Mouse (Mus musculus) hindbrain, embryonic 16.5 days (tissue): ENCODE results near the gene Olfr812. TPM values are rescaled to one million over a fixed set of nuclear protein-coding genes. Genes with fewer than 3 reads are reported as not detected.

Experiments used
- polyA plus RNA-seq: library from polyadenylated mRNA; unstranded; fragments of >200 nt; fragmentation: Nextera tagmentation; extraction: Ambion mirVana; gene quantifications from 2 replicates; pipeline ENCODE4 v1.2.1, GENCODE M21; 2015

The Olfr812 gene
- polyA plus RNA-seq, 1 experiment from 2014 or later, result not detected

Other genes with a start within 250 kb of the Olfr812 start
- gene Olfr796, start 233.5 kb downstream of the Olfr812 start, polyA plus RNA-seq, result not detected in 2 replicates
- not detected in 2 replicates for gene Olfr798, start 218.2 kb downstream of the Olfr812 start, polyA plus RNA-seq
- not detected in 2 replicates for gene Olfr799, start 208.6 kb downstream of the Olfr812 start, polyA plus RNA-seq
- not detected in 2 replicates for gene Olfr800, start 188.4 kb downstream of the Olfr812 start, polyA plus RNA-seq
- gene Olfr801, start 172.2 kb downstream of the Olfr812 start, polyA plus RNA-seq, result not detected in 2 replicates
- 0.02 TPM in 1 of 2 replicates, not detected in the other for gene Olfr802, start 157.9 kb downstream of the Olfr812 start, polyA plus RNA-seq
- not detected in 2 replicates for gene Olfr803, start 151.8 kb downstream of the Olfr812 start, polyA plus RNA-seq
- not detected in 2 replicates for gene Olfr804, start 142.9 kb downstream of the Olfr812 start, polyA plus RNA-seq
- not detected in 2 replicates for gene Olfr805, start 116.7 kb downstream of the Olfr812 start, polyA plus RNA-seq
- not detected in 2 replicates for gene Olfr806, start 104.2 kb downstream of the Olfr812 start, polyA plus RNA-seq
- gene Olfr807, start 88.3 kb downstream of the Olfr812 start, polyA plus RNA-seq, result not detected in 2 replicates
- not detected in 2 replicates for gene Olfr808, start 80.6 kb downstream of the Olfr812 start, polyA plus RNA-seq
- not detected in 2 replicates for gene Olfr809, start 71.5 kb downstream of the Olfr812 start, polyA plus RNA-seq
- gene Olfr810, start 51.2 kb downstream of the Olfr812 start, polyA plus RNA-seq, result not detected in 2 replicates
- gene Olfr811, start 41.7 kb downstream of the Olfr812 start, polyA plus RNA-seq, result not detected in 2 replicates
- not detected in 2 replicates for gene Olfr813, start 9.3 kb upstream of the Olfr812 start, polyA plus RNA-seq
- not detected in 2 replicates for gene Olfr814, start 33.8 kb upstream of the Olfr812 start, polyA plus RNA-seq
- not detected in 2 replicates for gene Olfr815, start 59.8 kb upstream of the Olfr812 start, polyA plus RNA-seq
- gene Olfr816, start 69.5 kb upstream of the Olfr812 start, polyA plus RNA-seq, result not detected in 2 replicates
- gene Olfr818, start 103.0 kb upstream of the Olfr812 start, polyA plus RNA-seq, result not detected in 2 replicates
- not detected in 2 replicates for gene Olfr819, start 121.2 kb upstream of the Olfr812 start, polyA plus RNA-seq
- gene Olfr247, start 130.0 kb upstream of the Olfr812 start, polyA plus RNA-seq, result not detected in 2 replicates
- gene Gm10310, start 139.0 kb upstream of the Olfr812 start, polyA plus RNA-seq, result not detected in 2 replicates
- gene Olfr820, start 166.5 kb upstream of the Olfr812 start, polyA plus RNA-seq, result not detected in 2 replicates
- not detected in 2 replicates for gene Olfr821, start 184.3 kb upstream of the Olfr812 start, polyA plus RNA-seq
- gene Olfr822, start 225.1 kb upstream of the Olfr812 start, polyA plus RNA-seq, result not detected in 2 replicates